Mouse (Mus musculus): ENCODE data around the gene Crebrf.

GRCm38 (mm10) chr17:26705463-26706359 lies 9.7 kb upstream of the Crebrf start:
- TF ChIP-seq MYC (IDR thresholded peaks at IDR 0.05; ENCODE audit: low read depth, low read length) = 0 out of 2 replicates have a peak, but pooled peaks have one; percentile 41
- peak; percentile 32; the same call in 1 of the 2 replicates for TF ChIP-seq GATA1 (IDR thresholded peaks at IDR 0.05; ENCODE audit: low read depth, low read length)
- no peak for TF ChIP-seq JUND (IDR thresholded peaks at IDR 0.05; ENCODE audit: low read depth, low read length)
- TF ChIP-seq EP300 (IDR thresholded peaks at IDR 0.05; ENCODE audit: low read depth in 1 of 2, low read length in 2 of 2) = peak; percentile 33 to 50; a peak in 3 of 4 replicates

All from MEL (cell line).